Mouse (Mus musculus): ENCODE measurements at regions not wholly inside any gene's neighbourhood (a gene's known extent, or its start where the extent isn't known, plus 50 kb on each side); places are given as distances from the start of the nearest gene placed in this dataset.

GRCm38 (mm10) chr8:34709316-34709715 lies 597.8 kb upstream of the Gm10131 start:
- DNase-seq (ENCODE audit: low spot score) = no peak

- no peak for DNase-seq (ENCODE audit: low spot score)
Observed at GRCm38 (mm10) chr8:34703351-34703750, 591.8 kb upstream of the Gm10131 start.

- DNase-seq (ENCODE audit: low spot score) = no peak
Observed at GRCm38 (mm10) chr8:34702806-34703205, 591.3 kb upstream of the Gm10131 start.

- DNase-seq (ENCODE audit: low spot score) = no peak
Observed at GRCm38 (mm10) chr8:34699015-34699414, 587.5 kb upstream of the Gm10131 start.

- DNase-seq (ENCODE audit: low spot score) = no peak
Observed at GRCm38 (mm10) chr8:34696365-34696764, 584.8 kb upstream of the Gm10131 start.

- DNase-seq (ENCODE audit: low spot score) = no peak
Observed at GRCm38 (mm10) chr8:34692606-34693005, 581.1 kb upstream of the Gm10131 start.

- no peak for DNase-seq (ENCODE audit: low spot score)
Observed at GRCm38 (mm10) chr8:34691776-34692175, 580.2 kb upstream of the Gm10131 start.

- DNase-seq (ENCODE audit: low spot score) = no peak
Observed at GRCm38 (mm10) chr8:34689825-34690493, 578.4 kb upstream of the Gm10131 start.

GRCm38 (mm10) chr8:34689049-34689824 lies 577.7 kb upstream of the Gm10131 start:
- DNase-seq (ENCODE audit: low spot score) = no peak

GRCm38 (mm10) chr8:34688396-34689048 lies 577.0 kb upstream of the Gm10131 start:
- no peak for DNase-seq (ENCODE audit: low spot score)

GRCm38 (mm10) chr8:34686371-34686770 lies 574.8 kb upstream of the Gm10131 start:
- DNase-seq (ENCODE audit: low spot score) = no peak

- DNase-seq (ENCODE audit: low spot score) = no peak
Observed at GRCm38 (mm10) chr8:34684683-34685082, 573.1 kb upstream of the Gm10131 start.

GRCm38 (mm10) chr8:34683173-34683572 lies 571.6 kb upstream of the Gm10131 start:
- no peak for DNase-seq (ENCODE audit: low spot score)

- no peak for DNase-seq (ENCODE audit: low spot score)
Observed at GRCm38 (mm10) chr8:34682221-34682620, 570.7 kb upstream of the Gm10131 start.

GRCm38 (mm10) chr8:34679565-34680291 lies 568.2 kb upstream of the Gm10131 start:
- DNase-seq (ENCODE audit: low spot score) = no peak

- no peak for DNase-seq (ENCODE audit: low spot score)
Observed at GRCm38 (mm10) chr8:34678879-34679278, 567.3 kb upstream of the Gm10131 start.

- DNase-seq (ENCODE audit: low spot score) = no peak
Observed at GRCm38 (mm10) chr8:34671716-34672115, 560.2 kb upstream of the Gm10131 start.

- no peak for DNase-seq (ENCODE audit: low spot score)
Observed at GRCm38 (mm10) chr8:34670930-34671715, 559.6 kb upstream of the Gm10131 start.

- DNase-seq (ENCODE audit: low spot score) = no peak
Observed at GRCm38 (mm10) chr8:34669146-34669545, 557.6 kb upstream of the Gm10131 start.

GRCm38 (mm10) chr8:34664429-34664828 lies 552.9 kb upstream of the Gm10131 start:
- no peak for DNase-seq (ENCODE audit: low spot score)

- DNase-seq (ENCODE audit: low spot score) = no peak
Observed at GRCm38 (mm10) chr8:34662532-34662931, 551.0 kb upstream of the Gm10131 start.

- DNase-seq (ENCODE audit: low spot score) = no peak
Observed at GRCm38 (mm10) chr8:34651750-34652149, 540.2 kb upstream of the Gm10131 start.

All from layer of hippocampus, adult 9-10 months (tissue).